Mouse (Mus musculus): Measurements from ENCODE around the gene Emx1.
A peak's percentile ranks its signal among the peaks of the same experiment; 100 is the strongest.

The Emx1 gene

GRCm38 (mm10) chr6:85232045-85232444 is 44.8 kb downstream of the Emx1 start:
- no peak for DNase-seq

GRCm38 (mm10) chr6:85232836-85233623 is 45.8 kb downstream of the Emx1 start:
- no peak for DNase-seq

- DNase-seq = no peak
These were observed 47.6 kb downstream of the Emx1 start for GRCm38 (mm10) chr6:85234796-85235195.

- DNase-seq = no peak
These were observed 49.8 kb downstream of the Emx1 start for GRCm38 (mm10) chr6:85237001-85237400.

- no peak for DNase-seq
These were observed 50.5 kb downstream of the Emx1 start for GRCm38 (mm10) chr6:85237595-85238337.

- peak; percentile 85 for DNase-seq
These were observed 51.8 kb downstream of the Emx1 start for GRCm38 (mm10) chr6:85239044-85239489.

GRCm38 (mm10) chr6:85249821-85250220 is 62.6 kb downstream of the Emx1 start:
- DNase-seq = no peak

GRCm38 (mm10) chr6:85250811-85251241 is 63.6 kb downstream of the Emx1 start:
- DNase-seq = peak; percentile 61

GRCm38 (mm10) chr6:85252251-85253058 is 65.2 kb downstream of the Emx1 start:
- DNase-seq = peak; percentile 66

- DNase-seq = no peak
These were observed 66.0 kb downstream of the Emx1 start for GRCm38 (mm10) chr6:85253275-85253674.

Data from kidney, postnatal 14 days (tissue).